Mouse (Mus musculus) liver, adult 2 months (tissue): ENCODE measurements at regions not wholly inside any gene's neighbourhood (a gene's known extent, or its start where the extent isn't known, plus 50 kb on each side); places are given as distances from the start of the nearest gene placed in this dataset.
A peak's percentile ranks its signal among the peaks of the same experiment; 100 is the strongest.

Experiments used
- DNase-seq: peaks from one replicate; pipeline ENCODE4 v3.0.0-alpha.2; 2011; ENCODE audit warnings: low read depth, low spot score; ENCODE audit errors: extremely low read depth
- H3K27ac ChIP-seq: fragments of 200-500 bp; replicated peaks from 2 replicates; pipeline ENCODE4 v1.5.1; 2012; ENCODE audit warnings: low read depth, mild to moderate bottlenecking, control low read depth, inconsistent platforms, low read length; ENCODE audit not compliant: insufficient read depth
- H3K27me3 ChIP-seq: fragments of 200-500 bp; 2 replicates; pipeline ENCODE4 v1.6.1; 2012; ENCODE audit warnings: mild to moderate bottlenecking, moderate library complexity, low read length, inconsistent platforms; ENCODE audit not compliant: control insufficient read depth, insufficient read depth
- H3K36me3 ChIP-seq: fragments of 200-500 bp; 2 replicates; pipeline ENCODE4 v1.6.1; 2012; ENCODE audit warnings: low read length, inconsistent platforms; ENCODE audit not compliant: control insufficient read depth, insufficient read depth
- H3K4me1 ChIP-seq: fragments of 200-500 bp; 2 replicates; pipeline ENCODE4 v1.6.1; 2011; ENCODE audit warnings: low read length; ENCODE audit not compliant: control insufficient read depth, insufficient read depth
- H3K4me3 ChIP-seq: fragments of 200-500 bp; 2 replicates; pipeline ENCODE4 v1.5.1; 2011; ENCODE audit warnings: low read depth, mild to moderate bottlenecking, control low read depth, low read length, moderate library complexity; ENCODE audit not compliant: insufficient read depth
- H3K79me2 ChIP-seq: fragments of 200-500 bp; 2 replicates; pipeline ENCODE4 v1.6.1; 2012; ENCODE audit warnings: inconsistent platforms, mild to moderate bottlenecking, low read length, moderate library complexity; ENCODE audit not compliant: control insufficient read depth, insufficient read depth
- H3K9ac ChIP-seq: fragments of 200-500 bp; 2 replicates; pipeline ENCODE4 v1.6.1; 2012; ENCODE audit warnings: low read depth, mild to moderate bottlenecking, control low read depth, inconsistent platforms, low read length
- CTCF ChIP-seq: fragments of 200-500 bp; IDR thresholded peaks from 2 replicates; pipeline ENCODE4 v1.5.1; 2011; ENCODE audit warnings: low read depth, low read length, control low read depth
- POLR2A ChIP-seq: fragments of 200-500 bp; IDR thresholded peaks from 2 replicates; pipeline ENCODE4 v1.6.1; 2011; ENCODE audit warnings: low read length, control low read depth; ENCODE audit not compliant: insufficient read depth; ENCODE audit errors: extremely low read depth
- WGBS: fragments of 180-500 bp; shearing (Covaris S2); methylation state at CpG from one replicate; pipeline ENCODE4 v1.1.7; 2018; 5-methylcytosine and 5-hydroxymethylcytosine counted together

- no peak overlapping the region for H3K27ac ChIP-seq
- H3K4me1 ChIP-seq, result no peaks in the 10 kb centered on the region
- no peak overlapping the region for H3K4me3 ChIP-seq
- H3K79me2 ChIP-seq, result no peaks in the 10 kb centered on the region
- DNase-seq, result peak; percentile 49
- H3K9ac ChIP-seq, result no peak overlapping the region
- TF ChIP-seq CTCF, result no peak
- TF ChIP-seq POLR2A, result no peak
- WGBS, result 38% methylated on average over 5 of the region's 5 CpGs
- H3K27me3 ChIP-seq, result no peaks in the 10 kb centered on the region
- no peaks in the 10 kb centered on the region for H3K36me3 ChIP-seq
Observed at GRCm38 (mm10) chr10:125515026-125515425, 125.8 kb upstream of the Slc16a7 start.

DNA sequence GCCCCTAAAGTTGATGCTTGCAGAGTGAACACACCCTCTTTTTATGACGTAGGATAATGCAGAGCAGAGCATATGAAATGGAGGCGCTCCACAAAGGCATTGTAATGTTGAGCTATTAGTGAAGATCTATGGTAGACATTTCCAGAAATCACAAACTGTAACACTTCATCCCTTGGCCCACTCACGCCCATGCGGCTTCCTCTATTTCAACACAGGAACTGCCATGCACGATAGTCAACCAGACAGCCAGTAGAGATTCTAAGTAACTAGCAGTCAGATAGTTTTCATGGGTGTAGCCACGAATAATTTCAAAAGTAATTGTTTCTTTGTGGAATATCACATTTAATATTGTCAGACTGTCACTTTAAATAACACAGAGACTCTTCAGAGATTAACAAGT, 141.6 kb upstream of the Slc16a7 start:
- Histone ChIP-seq H3K9ac (no peak overlapping the region), H3K79me2 (no peaks in the 10 kb centered on the region), H3K4me1 (no peaks in the 10 kb centered on the region), H3K36me3 (no peaks in the 10 kb centered on the region), H3K27me3 (no peaks in the 10 kb centered on the region), H3K4me3 (no peak overlapping the region), H3K27ac (no peak overlapping the region)
- 82% methylated on average over 6 of the region's 6 CpGs for WGBS
- TF ChIP-seq POLR2A, result no peak
- TF ChIP-seq CTCF, result no peak
- no peak for DNase-seq

GRCm38 (mm10) chr10:125538316-125538715, 149.1 kb upstream of the Slc16a7 start:
- Histone ChIP-seq H3K4me3 (no peak overlapping the region), H3K27me3 (no peaks in the 10 kb centered on the region), H3K9ac (no peak overlapping the region), H3K4me1 (no peaks in the 10 kb centered on the region), H3K27ac (no peak overlapping the region), H3K36me3 (no peaks in the 10 kb centered on the region), H3K79me2 (no peaks in the 10 kb centered on the region)
- TF ChIP-seq CTCF (peak; percentile 40), POLR2A (no peak)
- peak; percentile 40 for DNase-seq
- WGBS, result 16% methylated on average over 1 of the region's 1 CpGs

- Histone ChIP-seq H3K27ac (no peak overlapping the region), H3K9ac (no peak overlapping the region), H3K79me2 (no peaks in the 10 kb centered on the region), H3K4me1 (no peaks in the 10 kb centered on the region), H3K27me3 (no peaks in the 10 kb centered on the region), H3K36me3 (no peaks in the 10 kb centered on the region), H3K4me3 (no peak overlapping the region)
- WGBS, result 74% methylated on average over 7 of the region's 7 CpGs
- no peak for DNase-seq
- no peak for TF ChIP-seq CTCF
- no peak for TF ChIP-seq POLR2A
Observed at GRCm38 (mm10) chr10:125586489-125587147, 197.4 kb upstream of the Slc16a7 start.

DNA sequence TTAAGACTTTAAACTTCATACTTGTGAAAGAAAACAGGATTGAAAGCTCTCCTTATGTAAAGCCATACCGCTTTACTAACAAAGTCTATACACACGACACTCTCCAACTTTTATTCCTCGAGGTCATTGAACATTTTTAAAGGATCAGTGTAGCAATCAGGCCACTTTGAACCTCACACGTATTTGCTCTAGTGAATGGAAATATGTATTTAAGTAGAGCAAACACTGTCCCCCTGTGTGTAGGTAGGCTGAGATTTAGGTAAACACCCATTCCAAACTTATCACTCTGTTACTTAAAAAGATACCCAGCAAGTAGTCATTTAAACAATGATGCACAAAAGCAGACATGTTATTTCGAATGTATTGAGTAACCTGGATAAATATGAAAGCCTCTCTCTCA, 203.7 kb upstream of the Slc16a7 start:
- no peaks in the 10 kb centered on the region for H3K36me3 ChIP-seq
- TF ChIP-seq POLR2A, result no peak
- TF ChIP-seq CTCF, result no peak
- no peaks in the 10 kb centered on the region for H3K27me3 ChIP-seq
- H3K9ac ChIP-seq, result no peak overlapping the region
- no peak overlapping the region for H3K4me3 ChIP-seq
- no peak for DNase-seq
- H3K79me2 ChIP-seq, result no peaks in the 10 kb centered on the region
- no peaks in the 10 kb centered on the region for H3K4me1 ChIP-seq
- H3K27ac ChIP-seq, result no peak overlapping the region
- 51% methylated on average over 5 of the region's 5 CpGs for whole genome bisulfite sequencing

DNA sequence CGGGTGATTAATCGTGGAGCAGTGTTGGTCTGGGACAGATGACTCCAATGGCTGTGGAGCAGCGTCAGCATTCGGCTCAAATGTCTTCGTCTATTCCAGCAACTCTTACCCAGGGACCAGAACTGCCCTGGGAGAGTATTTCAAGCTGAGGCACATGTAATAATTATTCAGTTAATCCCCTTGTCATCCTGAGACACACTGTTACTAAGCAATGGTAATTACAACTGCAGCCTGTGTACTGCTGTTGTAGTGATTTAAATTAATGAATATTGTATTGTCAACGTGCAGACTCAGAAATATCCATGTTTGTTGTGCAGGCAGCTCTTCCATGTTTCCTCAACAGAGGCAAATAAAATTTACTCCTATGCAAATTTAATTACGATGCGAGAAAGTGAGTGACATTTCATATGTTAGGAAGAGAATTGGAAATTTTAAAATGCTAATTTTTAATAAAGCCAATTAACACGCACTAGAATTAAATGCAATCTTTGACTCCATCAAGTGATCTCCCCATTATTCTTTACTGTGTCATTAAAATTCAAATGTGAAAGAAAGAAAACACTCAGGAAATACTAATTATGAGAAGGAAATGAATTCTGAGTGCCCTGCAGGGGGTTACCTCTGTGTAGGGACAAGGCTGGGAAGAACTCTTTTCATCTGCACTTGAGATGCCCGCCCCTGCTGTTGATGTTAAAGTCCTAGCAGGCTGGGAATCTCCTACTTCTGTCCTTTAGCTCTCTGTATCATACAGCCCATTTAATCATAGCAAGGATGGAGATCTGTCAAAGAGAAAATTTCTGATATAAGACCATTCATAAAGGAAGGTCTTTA, 218.7 kb upstream of the Slc16a7 start:
- no peaks in the 10 kb centered on the region for H3K36me3 ChIP-seq
- TF ChIP-seq CTCF, result no peak
- no peak for TF ChIP-seq POLR2A

More for the DNA sequence above, 218.7 kb upstream of the Slc16a7 start:
- DNase-seq, result no peak
- WGBS, result 74% methylated on average over 10 of the region's 10 CpGs
- Histone ChIP-seq H3K4me3 (no peak overlapping the region), H3K4me1 (no peaks in the 10 kb centered on the region), H3K27ac (no peak overlapping the region), H3K9ac (no peak overlapping the region), H3K27me3 (no peaks in the 10 kb centered on the region), H3K79me2 (no peaks in the 10 kb centered on the region)
